In the genomic region with DNA sequence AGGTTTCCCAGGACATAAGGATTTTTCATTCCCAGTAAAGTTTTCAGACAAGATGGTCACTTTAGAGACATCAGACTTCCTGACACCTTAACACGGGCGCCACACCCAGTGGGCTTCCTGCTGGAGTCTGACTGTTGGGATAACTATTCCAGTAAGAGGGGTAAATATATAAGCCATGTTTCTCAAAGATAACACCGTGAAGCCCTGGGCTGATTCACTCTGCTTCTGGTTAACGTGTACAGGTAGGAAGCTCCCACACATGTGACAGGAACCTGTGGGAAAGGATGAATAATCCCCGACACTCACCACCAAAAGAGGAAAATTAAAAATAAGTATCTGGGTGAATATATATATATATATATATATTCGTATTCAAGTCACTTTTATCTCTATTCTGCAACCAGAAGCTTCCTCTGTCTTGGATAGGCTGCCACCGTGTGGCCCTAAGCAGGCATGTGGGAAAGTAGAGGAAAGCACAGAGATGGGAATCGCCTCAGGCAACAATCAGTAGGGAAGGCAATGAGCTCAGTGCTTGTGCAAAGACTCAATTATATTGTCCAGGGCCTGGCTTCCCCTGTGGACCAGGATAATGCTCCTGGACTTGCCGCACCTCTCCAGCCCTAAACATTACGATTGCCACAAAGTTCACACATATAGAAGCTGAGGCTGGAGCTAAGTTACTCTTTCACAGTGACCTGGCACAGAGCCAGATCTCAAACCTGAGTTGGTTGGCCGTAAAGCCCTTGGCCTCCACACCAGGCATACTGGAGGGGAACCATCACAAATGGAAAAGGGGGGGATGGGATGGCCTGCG, we compare ENCODE assay signal across 9 mouse cellular contexts.
DNase-seq lines count a peak whose midpoint lies in the region; ATAC-seq lines count a peak whose summit lies in the region.
"Had no signal": no experiment of that assay in that cellular context is flagged by ENCODE, and none has a peak within 500 bp of the region (broad histone marks: within the 10 kb centered on the region; RNA-seq: fewer than 3 reads in every experiment).

No protein-coding gene starts in this region.

- H3K4me1 ChIP-seq in intestine, embryonic 16.5 days (ENCODE audit: control insufficient read depth, insufficient read depth, low read length): peaks cover 12% of the 10 kb centered on the region; the same call in 1 of the 2 replicates
- peaks cover 14% of the 10 kb centered on the region for H3K4me1 ChIP-seq in midbrain, embryonic 12.5 days
- peaks cover 9% of the 10 kb centered on the region for H3K4me1 ChIP-seq in stomach, embryonic 16.5 days (ENCODE audit: control insufficient read depth, insufficient read depth, low read length)

- peak; percentile 72 for DNase-seq in adrenal gland, adult 8-10 months
- peak; percentile 83 for DNase-seq in embryo, embryonic 10.5 days (ENCODE audit: low spot score)
- DNase-seq in gastrocnemius, postnatal 36 days: peak; percentile 44 to 50
- peak; percentile 50 to 86 for DNase-seq in left cerebral cortex, adult 9 months (ENCODE audit: low spot score in 2 of 2)

- no peaks in the 10 kb centered on the region for H3K9me3 ChIP-seq in intestine, embryonic 16.5 days (ENCODE audit: control insufficient read depth, low read length)
- H3K9me3 ChIP-seq in midbrain, embryonic 12.5 days: no peaks in the 10 kb centered on the region
- no peaks in the 10 kb centered on the region for H3K9me3 ChIP-seq in stomach, embryonic 16.5 days (replicated peaks; ENCODE audit: control insufficient read depth, low read length)
- H3K9me3 ChIP-seq: limb, embryonic 15.5 days had no signal

- H3K27me3 ChIP-seq in intestine, embryonic 16.5 days (replicated peaks; ENCODE audit: control insufficient read depth, insufficient read depth, low read length): no peaks in the 10 kb centered on the region
- H3K27me3 ChIP-seq in midbrain, embryonic 12.5 days: peaks cover 60% of the 10 kb centered on the region
- H3K27me3 ChIP-seq in stomach, embryonic 16.5 days (ENCODE audit: control insufficient read depth, insufficient read depth, low read length): no peaks in the 10 kb centered on the region
- H3K27me3 ChIP-seq: limb, embryonic 15.5 days had no signal

- H3K9ac ChIP-seq in intestine, embryonic 16.5 days (ENCODE audit: low read depth, low read length): no peak overlapping the region
- H3K9ac ChIP-seq in midbrain, embryonic 12.5 days (replicated peaks): no peak overlapping the region
- H3K9ac ChIP-seq in stomach, embryonic 16.5 days (ENCODE audit: low read length): no peak overlapping the region
- H3K9ac ChIP-seq: limb, embryonic 15.5 days had no signal

- no peak overlapping the region for H3K27ac ChIP-seq in intestine, embryonic 16.5 days (ENCODE audit: low read length)
- no peak overlapping the region for H3K27ac ChIP-seq in midbrain, embryonic 12.5 days (replicated peaks)
- no peak overlapping the region for H3K27ac ChIP-seq in stomach, embryonic 16.5 days (ENCODE audit: low read length)
- H3K27ac ChIP-seq: limb, embryonic 15.5 days had no signal

- ATAC-seq in intestine, embryonic 16.5 days: peak; percentile 84
- peak; percentile 63 for ATAC-seq in midbrain, embryonic 12.5 days (ENCODE audit: low FRiP score, low read depth)
- peak; percentile 75; the same call in 1 of the 2 replicates for ATAC-seq in stomach, embryonic 16.5 days (ENCODE audit: insufficient read depth, low FRiP score)
- ATAC-seq in erythroid progenitor cell, adult 5-6 weeks (replicated peaks; ENCODE audit: low FRiP score, poor library complexity, severe bottlenecking): no peak

- H3K4me3 ChIP-seq in intestine, embryonic 16.5 days (ENCODE audit: low read length): no peak overlapping the region
- H3K4me3 ChIP-seq in midbrain, embryonic 12.5 days: no peak overlapping the region
- no peak overlapping the region for H3K4me3 ChIP-seq in stomach, embryonic 16.5 days (replicated peaks; ENCODE audit: low read length)
- H3K4me3 ChIP-seq: limb, embryonic 15.5 days had no signal

- H3K36me3 ChIP-seq in intestine, embryonic 16.5 days (ENCODE audit: control insufficient read depth, insufficient read depth, low read length): no peaks in the 10 kb centered on the region
- no peaks in the 10 kb centered on the region for H3K36me3 ChIP-seq in midbrain, embryonic 12.5 days
- no peaks in the 10 kb centered on the region for H3K36me3 ChIP-seq in stomach, embryonic 16.5 days (ENCODE audit: control insufficient read depth, insufficient read depth, low read length)

- no peak overlapping the region for H3K4me2 ChIP-seq in intestine, embryonic 16.5 days (ENCODE audit: low read depth, low read length)
- no peak overlapping the region for H3K4me2 ChIP-seq in midbrain, embryonic 12.5 days (replicated peaks)
- H3K4me2 ChIP-seq in stomach, embryonic 16.5 days (ENCODE audit: low read depth, low read length): no peak overlapping the region
- H3K4me2 ChIP-seq: limb, embryonic 15.5 days had no signal

- intact Hi-C loops in gastrocnemius, postnatal 36 days (cut with DNase I): loop anchor here (2.0 to 5.0 kb wide), 2 partner anchors 289 to 565 kb away; no protein-coding TSS in a partner anchor

- 43% methylated on average over 12 of the region's 12 CpGs for WGBS in intestine, embryonic 16.5 days
- WGBS in midbrain, embryonic 12.5 days: 60% methylated on average over 12 of the region's 12 CpGs
- WGBS in stomach, embryonic 16.5 days: 43% methylated on average over 12 of the region's 12 CpGs
